Mouse (Mus musculus): ENCODE results near the gene Spsb1. TPM values are rescaled to one million over a fixed set of nuclear protein-coding genes. Genes with fewer than 3 reads are reported as not detected.

Gene Spsb1
- total RNA-seq, 2 experiments from 2014 or later, result 19.5 to 22.1 TPM

- no peak for DNase-seq (ENCODE audit: low spot score in 2 of 2)
Measured at GRCm38 (mm10) chr4:149986671-149987417, 32.0 kb upstream of the Spsb1 start.

DNA sequence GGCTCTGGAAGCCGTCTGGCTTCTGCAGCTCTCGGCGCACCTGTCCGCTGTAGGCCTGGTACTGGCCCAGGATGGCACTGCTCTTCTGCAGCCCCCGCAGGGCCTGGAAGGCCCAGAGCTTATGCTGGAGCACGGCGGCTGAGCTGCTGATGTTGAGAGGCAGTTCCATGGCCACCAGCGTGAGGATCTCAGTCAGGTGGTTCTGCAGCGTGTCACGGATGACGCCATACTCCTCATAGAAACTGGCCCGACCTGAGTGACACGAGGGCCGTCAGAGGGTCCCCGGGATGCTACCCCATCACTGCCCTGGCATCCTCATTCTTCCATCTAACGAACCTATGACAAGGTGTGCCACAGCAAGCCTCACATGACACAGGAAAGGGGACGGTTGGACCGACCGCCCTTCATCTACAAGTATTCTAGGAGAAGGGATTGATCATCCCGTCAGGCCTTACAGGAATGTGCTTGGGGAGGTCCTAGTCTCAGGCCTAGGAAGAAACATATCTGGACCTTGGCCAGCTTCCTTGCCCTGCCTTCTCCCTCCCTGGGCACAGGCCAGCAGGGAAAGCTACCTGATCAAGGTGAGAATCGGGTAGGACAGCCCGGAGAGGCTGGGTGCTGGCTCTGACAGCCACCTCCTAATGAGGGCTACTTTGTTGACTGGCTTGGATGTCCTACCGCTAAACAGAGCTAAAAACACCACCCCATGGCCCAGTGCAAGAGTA, 29.2 kb upstream of the Spsb1 start:
- DNase-seq (ENCODE audit: low spot score in 2 of 2), result no peak

- DNase-seq (ENCODE audit: low spot score in 2 of 2), result no peak
Measured at GRCm38 (mm10) chr4:149982154-149982553, 27.3 kb upstream of the Spsb1 start.

DNA sequence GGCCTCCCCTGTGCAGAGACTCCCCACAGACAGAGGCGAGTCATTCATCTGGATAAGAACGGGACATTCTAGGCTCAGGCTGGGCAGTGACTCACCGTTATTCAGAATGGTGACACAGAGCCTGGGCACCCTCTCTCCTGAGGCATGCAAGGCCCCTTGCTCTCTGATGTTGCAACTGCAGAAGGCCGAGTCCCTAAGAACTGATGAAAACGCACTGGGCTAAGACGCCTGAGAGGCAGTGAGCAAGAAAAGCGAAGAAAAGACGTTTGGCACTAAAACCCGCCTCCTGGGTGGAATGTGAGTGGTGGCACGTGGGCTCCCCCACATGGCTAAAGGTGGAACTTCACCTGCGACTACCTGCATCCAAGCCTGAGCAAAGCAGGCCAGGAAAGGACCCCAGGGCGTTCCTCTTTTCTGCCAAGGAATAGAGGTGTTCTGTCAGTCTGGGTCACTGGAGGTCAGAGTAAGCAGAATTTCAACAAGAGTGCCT, 25.0 kb upstream of the Spsb1 start:
- peak; percentile 86 to 87 for DNase-seq (ENCODE audit: low spot score in 2 of 2)

- DNase-seq (ENCODE audit: low spot score in 2 of 2), result no peak
Measured at GRCm38 (mm10) chr4:149978820-149979219, 24.0 kb upstream of the Spsb1 start.

GRCm38 (mm10) chr4:149977801-149978544, 23.1 kb upstream of the Spsb1 start:
- peak in 1 of 2 experiments; percentile 59 for DNase-seq (ENCODE audit: low spot score in 2 of 2)

DNA sequence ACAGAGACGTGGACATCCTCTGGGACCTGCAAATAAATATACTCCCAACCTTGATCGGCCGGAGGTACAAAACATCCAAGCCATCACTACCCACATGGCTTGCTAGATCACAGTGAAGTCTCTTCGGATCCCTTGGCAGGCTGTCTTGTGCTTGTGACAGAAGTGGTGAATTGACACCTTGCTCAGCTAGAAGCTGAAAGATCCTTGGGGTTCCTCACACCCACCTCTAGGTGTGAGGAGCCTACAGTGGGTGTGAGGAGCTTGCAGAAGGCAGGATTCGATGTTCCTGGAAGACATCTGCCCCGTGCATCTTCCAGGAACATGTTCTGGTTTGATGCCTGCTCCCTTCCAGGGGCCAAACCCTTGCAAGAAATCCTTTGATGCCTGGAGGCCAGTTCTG, 22.3 kb upstream of the Spsb1 start:
- DNase-seq (ENCODE audit: low spot score in 2 of 2), result no peak

GRCm38 (mm10) chr4:149975730-149976254, 20.9 kb upstream of the Spsb1 start:
- no peak for DNase-seq (ENCODE audit: low spot score in 2 of 2)

GRCm38 (mm10) chr4:149975291-149975690, 20.4 kb upstream of the Spsb1 start:
- no peak for DNase-seq (ENCODE audit: low spot score in 2 of 2)

- no peak for DNase-seq (ENCODE audit: low spot score in 2 of 2)
Measured at GRCm38 (mm10) chr4:149971393-149971792, 16.6 kb upstream of the Spsb1 start.

DNA sequence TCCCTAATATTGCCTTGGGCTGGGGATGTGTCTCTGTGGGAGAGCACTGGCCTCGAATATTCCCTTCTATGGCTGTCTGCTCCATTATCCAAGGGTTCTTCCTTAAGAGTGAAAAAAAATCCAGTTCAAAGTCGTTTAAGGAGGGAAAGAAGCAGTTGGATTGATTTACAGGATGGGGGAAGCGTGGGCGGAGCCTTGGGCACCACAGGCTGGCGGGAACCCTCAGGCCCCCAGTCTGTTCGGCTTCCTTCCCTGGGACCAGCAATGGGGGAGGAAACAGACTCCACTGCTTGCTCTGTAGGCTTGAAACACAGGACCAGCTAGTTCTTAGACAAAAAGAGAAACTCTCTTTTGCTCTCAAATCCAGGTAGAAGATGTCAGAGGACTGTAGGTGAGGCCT, 13.7 kb upstream of the Spsb1 start:
- DNase-seq (ENCODE audit: low spot score in 2 of 2), result no peak

- no peak for DNase-seq (ENCODE audit: low spot score in 2 of 2)
Measured at GRCm38 (mm10) chr4:149966963-149967362, 12.1 kb upstream of the Spsb1 start.

GRCm38 (mm10) chr4:149966252-149966651, 11.4 kb upstream of the Spsb1 start:
- DNase-seq (ENCODE audit: low spot score in 2 of 2), result peak in 1 of 2 experiments; percentile 58

GRCm38 (mm10) chr4:149965672-149966071, 10.8 kb upstream of the Spsb1 start:
- no peak for DNase-seq (ENCODE audit: low spot score in 2 of 2)

GRCm38 (mm10) chr4:149965242-149965641, 10.4 kb upstream of the Spsb1 start:
- no peak for DNase-seq (ENCODE audit: low spot score in 2 of 2)

DNA sequence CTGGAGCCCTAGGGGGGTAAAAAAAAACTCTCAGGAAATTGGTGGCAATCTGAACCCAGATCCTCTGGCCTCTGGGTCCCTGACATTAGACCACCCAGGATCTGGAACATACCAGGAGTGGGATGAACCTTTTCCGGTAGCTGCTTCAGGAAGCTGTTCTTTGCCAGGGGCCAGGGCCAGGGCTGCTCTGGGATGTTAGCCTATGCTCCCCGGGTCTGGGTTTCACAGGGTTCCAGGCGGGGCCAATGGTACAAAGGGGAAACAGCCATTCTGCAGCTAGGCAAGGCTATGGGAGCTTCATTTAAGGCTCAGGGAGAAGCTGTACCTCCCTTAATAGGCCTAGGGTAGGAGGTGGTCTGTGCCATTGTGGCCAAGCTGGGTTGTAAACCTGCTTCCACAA, 9.9 kb upstream of the Spsb1 start:
- DNase-seq (ENCODE audit: low spot score in 2 of 2), result no peak

- no peak for DNase-seq (ENCODE audit: low spot score in 2 of 2)
Measured at GRCm38 (mm10) chr4:149964285-149964684, 9.4 kb upstream of the Spsb1 start.

DNA sequence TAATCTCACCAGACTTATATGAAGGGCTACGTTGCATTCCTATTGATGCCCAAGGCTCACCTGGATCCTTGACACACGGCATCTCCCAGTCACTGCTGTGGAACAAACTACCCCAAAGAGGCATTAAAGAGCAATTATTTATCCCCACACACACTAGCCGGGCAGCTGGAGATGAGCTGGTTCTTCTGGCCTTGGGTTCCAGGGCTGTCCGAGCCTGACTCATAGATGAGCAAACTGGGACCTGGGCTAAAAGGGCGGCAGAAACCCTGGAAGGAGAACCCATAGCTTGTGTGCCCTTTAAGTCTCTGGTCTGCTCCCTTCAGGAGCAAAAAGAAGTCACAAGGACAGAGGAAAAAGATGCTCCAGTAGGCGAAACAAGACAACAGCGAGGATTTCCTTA, 5.5 kb upstream of the Spsb1 start:
- no peak for DNase-seq (ENCODE audit: low spot score in 2 of 2)

DNA sequence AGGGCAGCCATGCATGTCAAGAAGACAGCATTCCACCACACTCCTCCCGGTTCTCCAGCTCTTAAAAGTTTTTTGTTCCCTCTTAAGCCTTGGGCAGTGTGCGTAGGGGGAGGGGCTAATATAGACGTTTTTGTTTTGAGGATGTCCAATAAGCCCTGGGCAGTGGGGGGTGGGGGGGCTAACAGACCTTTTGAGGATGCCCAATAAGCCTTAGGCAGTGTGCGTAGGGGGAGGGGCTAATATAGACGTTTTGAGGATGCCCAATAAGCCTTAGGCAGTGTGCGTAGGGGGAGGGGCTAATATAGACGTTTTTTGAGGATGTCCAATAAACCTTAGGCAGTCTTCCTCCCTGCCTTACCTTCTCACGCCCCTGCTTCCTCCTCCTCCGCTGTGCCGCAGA, 5.0 kb upstream of the Spsb1 start:
- no peak for DNase-seq (ENCODE audit: low spot score in 2 of 2)

DNA sequence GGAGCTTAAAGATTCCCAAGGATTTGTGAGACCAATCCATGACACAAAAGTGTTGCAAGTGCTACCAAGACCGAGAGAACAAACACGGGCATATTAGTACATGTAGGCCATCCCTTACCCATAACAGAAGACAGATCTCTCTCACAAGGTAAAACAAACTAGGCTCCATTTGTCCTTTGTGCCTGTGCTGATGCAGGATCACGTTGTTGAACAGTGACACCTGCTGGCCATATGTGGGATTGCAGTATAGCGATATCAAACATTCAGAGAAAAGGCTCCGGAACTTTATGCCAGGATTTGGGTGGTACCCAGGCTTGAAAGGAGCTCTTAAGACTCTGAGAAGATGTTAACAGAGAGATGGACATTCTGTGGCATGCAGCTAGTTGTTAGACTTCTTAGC, 3.7 kb upstream of the Spsb1 start:
- peak; percentile 80 to 82 for DNase-seq (ENCODE audit: low spot score in 2 of 2)

DNA sequence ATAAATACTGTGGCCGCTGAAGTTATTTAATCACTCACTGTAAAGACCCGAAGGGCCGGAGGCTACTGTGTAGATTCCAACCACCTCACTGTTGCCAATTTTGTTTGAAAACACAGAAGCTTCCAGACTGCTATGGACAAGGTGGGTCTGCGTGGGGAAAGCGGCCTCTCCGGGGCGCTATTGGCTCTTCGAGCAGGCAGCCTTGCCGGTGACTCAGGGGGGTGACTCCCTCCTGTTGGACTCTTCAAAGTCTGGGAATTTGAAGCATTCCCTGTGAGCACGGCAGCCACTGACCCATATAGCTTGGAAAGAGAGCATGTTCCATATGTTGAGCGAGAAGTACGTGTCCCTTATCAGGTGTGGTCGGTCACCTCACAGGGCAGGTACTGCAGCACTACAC, 1.2 kb upstream of the Spsb1 start:
- no peak for DNase-seq (ENCODE audit: low spot score in 2 of 2)
